Mouse (Mus musculus) MEL (cell line): ENCODE data around the gene Slc9a5. TPM values are rescaled to one million over a fixed set of nuclear protein-coding genes. Genes with fewer than 3 reads are reported as not detected.

Experiments used
- DNase-seq: peaks from one replicate; pipeline ENCODE4 v3.0.0; 2011; ENCODE audit warnings: low read depth, low spot score
- H3K27ac ChIP-seq: 2 replicates; pipeline ENCODE4 v1.5.1; 2012; ENCODE audit warnings: low read depth, mild to moderate bottlenecking, control low read depth, low read length, moderate library complexity; ENCODE audit not compliant: control insufficient read depth
- H3K27me3 ChIP-seq, 2 experiments: fragments of 150-350 bp in 1 of 2; sonication (generic) in 1 of 2; 2 replicates each; pipeline ENCODE4 v1.6.1; 2012; ENCODE audit warnings: low read length in 2 of 2, mild to moderate bottlenecking in 2 of 2, improper control_type of control experiment in 1 of 2, moderate library complexity in 1 of 2; ENCODE audit not compliant: insufficient read depth in 2 of 2, control insufficient read depth in 1 of 2
- H3K36me3 ChIP-seq, 2 experiments: 2 replicates each; pipeline ENCODE4 v1.6.1; 2012 to 2014; ENCODE audit warnings: low read length in 2 of 2, improper control_type of control experiment in 1 of 2, inconsistent platforms in 1 of 2, mild to moderate bottlenecking in 1 of 2; ENCODE audit not compliant: insufficient read depth in 2 of 2, control insufficient read depth in 1 of 2
- H3K4me1 ChIP-seq, 2 experiments: fragments of 150-350 bp in 1 of 2; sonication (generic) in 1 of 2; 2 replicates each; pipeline ENCODE4 v1.6.1; 2012; ENCODE audit warnings: low read length in 2 of 2, improper control_type of control experiment in 1 of 2, mild to moderate bottlenecking in 1 of 2; ENCODE audit not compliant: insufficient read depth in 2 of 2, control insufficient read depth in 1 of 2
- H3K4me3 ChIP-seq, 2 experiments: fragments of 150-350 bp in 1 of 2; sonication (generic) in 1 of 2; 2 replicates each; pipeline ENCODE4 v1.5.1; 2012; ENCODE audit warnings: low read depth in 2 of 2, low read length in 2 of 2, mild to moderate bottlenecking in 2 of 2, moderate library complexity in 2 of 2, control low read depth in 1 of 2, improper control_type of control experiment in 1 of 2; ENCODE audit not compliant: control insufficient read depth in 1 of 2, insufficient read depth in 1 of 2
- H3K79me2 ChIP-seq: 2 replicates; pipeline ENCODE4 v1.6.1; 2012; ENCODE audit warnings: mild to moderate bottlenecking, low read length, moderate library complexity; ENCODE audit not compliant: control insufficient read depth, poor library complexity, insufficient read depth
- H3K9ac ChIP-seq: 2 replicates; pipeline ENCODE4 v1.6.1; 2012; ENCODE audit warnings: low read depth, mild to moderate bottlenecking, control low read depth, low read length, moderate library complexity; ENCODE audit not compliant: control insufficient read depth, poor library complexity, severe bottlenecking
- H3K9me3 ChIP-seq: fragments of 150-350 bp; sonication (generic); replicated peaks from 2 replicates; pipeline ENCODE4 v1.6.1; 2012; ENCODE audit warnings: mild to moderate bottlenecking, low read length, improper control_type of control experiment, moderate library complexity; ENCODE audit not compliant: insufficient read depth
- BHLHE40 ChIP-seq: IDR thresholded peaks from 2 replicates; pipeline ENCODE4 v1.6.1; 2012; ENCODE audit warnings: low read depth, mild to moderate bottlenecking, inconsistent platforms, low read length, improper control_type of control experiment, borderline replicate concordance
- CHD2 ChIP-seq: IDR thresholded peaks from 2 replicates; pipeline ENCODE4 v1.6.1; 2011; ENCODE audit warnings: low read length, improper control_type of control experiment
- E2F4 ChIP-seq: IDR thresholded peaks from 2 replicates; pipeline ENCODE4 v1.6.1; 2011; ENCODE audit warnings: low read depth, low read length, improper control_type of control experiment, borderline replicate concordance
- ELF1 ChIP-seq: IDR thresholded peaks from 2 replicates; pipeline ENCODE4 v1.6.1; 2014; ENCODE audit warnings: low read depth, mild to moderate bottlenecking, inconsistent platforms, low read length, improper control_type of control experiment, moderate library complexity
- EP300 ChIP-seq, 2 experiments: IDR thresholded peaks; 2 replicates each; pipeline ENCODE4 v1.6.1; 2011; ENCODE audit warnings: improper control_type of control experiment in 2 of 2, low read length in 2 of 2, low read depth in 1 of 2, mild to moderate bottlenecking in 1 of 2
- ETS1 ChIP-seq: IDR thresholded peaks from 2 replicates; pipeline ENCODE4 v1.6.1; 2012; ENCODE audit warnings: low read depth, mild to moderate bottlenecking, inconsistent platforms, low read length, improper control_type of control experiment, moderate library complexity
- GATA1 ChIP-seq: IDR thresholded peaks from 2 replicates; pipeline ENCODE4 v1.6.1; 2011; ENCODE audit warnings: low read depth, low read length, improper control_type of control experiment
- HCFC1 ChIP-seq: IDR thresholded peaks from 2 replicates; pipeline ENCODE4 v1.6.1; 2012; ENCODE audit warnings: low read depth, mild to moderate bottlenecking, inconsistent platforms, low read length, improper control_type of control experiment, moderate library complexity
- KAT2A ChIP-seq: conservative IDR thresholded peaks from 2 replicates; pipeline ENCODE4 v1.6.1; 2012; ENCODE audit warnings: low read depth, low read length, improper control_type of control experiment, inconsistent platforms
- MAFK ChIP-seq: IDR thresholded peaks from 2 replicates; pipeline ENCODE4 v1.6.1; 2011; ENCODE audit warnings: low read depth, mild to moderate bottlenecking, low read length, improper control_type of control experiment, borderline replicate concordance
- MAX ChIP-seq: IDR thresholded peaks from 2 replicates; pipeline ENCODE4 v1.6.1; 2011; ENCODE audit warnings: low read length, improper control_type of control experiment
- MAZ ChIP-seq: IDR thresholded peaks from 2 replicates; pipeline ENCODE4 v1.6.1; 2012; ENCODE audit warnings: low read depth, mild to moderate bottlenecking, inconsistent platforms, low read length, improper control_type of control experiment
- MXI1 ChIP-seq: IDR thresholded peaks from 2 replicates; pipeline ENCODE4 v1.6.1; 2011; ENCODE audit warnings: mild to moderate bottlenecking, low read depth, low read length, improper control_type of control experiment
- MYB ChIP-seq: IDR thresholded peaks from 2 replicates; pipeline ENCODE4 v1.6.1; 2011; ENCODE audit warnings: mild to moderate bottlenecking, low read depth, low read length, improper control_type of control experiment
- MYC ChIP-seq: IDR thresholded peaks from 2 replicates; pipeline ENCODE4 v1.6.1; 2011; ENCODE audit warnings: low read depth, mild to moderate bottlenecking, low read length, improper control_type of control experiment, moderate library complexity
- NELFE ChIP-seq: IDR thresholded peaks from 2 replicates; pipeline ENCODE4 v1.6.1; 2011; ENCODE audit warnings: low read depth, low read length, improper control_type of control experiment
- NRF1 ChIP-seq: IDR thresholded peaks from 2 replicates; pipeline ENCODE4 v1.6.1; 2014; ENCODE audit warnings: low read depth, mild to moderate bottlenecking, inconsistent platforms, low read length, improper control_type of control experiment, moderate library complexity; ENCODE audit not compliant: poor library complexity, insufficient read depth, severe bottlenecking
- POLR2A ChIP-seq, 2 experiments: IDR thresholded peaks; 2 replicates each; pipeline ENCODE4 v1.6.1; 2011 to 2012; ENCODE audit warnings: low read length in 2 of 2, mild to moderate bottlenecking in 2 of 2, control low read depth in 1 of 2, improper control_type of control experiment in 1 of 2, low read depth in 1 of 2, moderate library complexity in 1 of 2; ENCODE audit not compliant: control insufficient read depth in 1 of 2, insufficient read depth in 1 of 2, poor library complexity in 1 of 2
- POLR2AphosphoS2 ChIP-seq: IDR thresholded peaks from 2 replicates; pipeline ENCODE4 v1.6.1; 2011; ENCODE audit warnings: low read length, improper control_type of control experiment
- RCOR1 ChIP-seq: IDR thresholded peaks from 2 replicates; pipeline ENCODE4 v1.6.1; 2012; ENCODE audit warnings: low read depth, mild to moderate bottlenecking, inconsistent platforms, low read length, improper control_type of control experiment
- SMC3 ChIP-seq: IDR thresholded peaks from 2 replicates; pipeline ENCODE4 v1.6.1; 2011; ENCODE audit warnings: low read depth, low read length, improper control_type of control experiment
- TAL1 ChIP-seq: IDR thresholded peaks from 2 replicates; pipeline ENCODE4 v1.6.1; 2012; ENCODE audit warnings: mild to moderate bottlenecking, inconsistent platforms, low read length, moderate library complexity, mixed read lengths
- TBP ChIP-seq: IDR thresholded peaks from 2 replicates; pipeline ENCODE4 v1.8.0; 2011; ENCODE audit warnings: low read depth, low read length, improper control_type of control experiment
- TCF12 ChIP-seq: IDR thresholded peaks from 2 replicates; pipeline ENCODE4 v1.6.1; 2014; ENCODE audit warnings: low read depth, mild to moderate bottlenecking, inconsistent platforms, low read length, improper control_type of control experiment, moderate library complexity
- USF1 ChIP-seq: IDR thresholded peaks from 2 replicates; pipeline ENCODE4 v1.6.1; 2014; ENCODE audit warnings: low read depth, mild to moderate bottlenecking, inconsistent platforms, low read length, improper control_type of control experiment, moderate library complexity
- ZC3H11A ChIP-seq: IDR thresholded peaks from 2 replicates; pipeline ENCODE4 v1.6.1; 2012; ENCODE audit warnings: low read depth, mild to moderate bottlenecking, inconsistent platforms, low read length, improper control_type of control experiment
- ZKSCAN1 ChIP-seq: IDR thresholded peaks from 2 replicates; pipeline ENCODE4 v1.6.1; 2012; ENCODE audit warnings: low read depth, mild to moderate bottlenecking, inconsistent platforms, low read length, improper control_type of control experiment, moderate library complexity
- ZMIZ1 ChIP-seq: IDR thresholded peaks from 2 replicates; pipeline ENCODE4 v1.6.1; 2012; ENCODE audit warnings: low read depth, mild to moderate bottlenecking, inconsistent platforms, low read length, improper control_type of control experiment, moderate library complexity
- polyA plus RNA-seq, 2 experiments: library from polyadenylated mRNA; stranded (reverse) in 1 of 2; unstranded in 1 of 2; fragments of >175 nt in 1 of 2; fragments of >200 nt in 1 of 2; gene quantifications; 2 replicates each; pipeline versions ENCODE4 v1.2.1 to v1.2.4; 2012; ENCODE audit warnings: low replicate concordance in 2 of 2, low read depth in 1 of 2; ENCODE audit not compliant: insufficient read length in 2 of 2, insufficient read depth in 1 of 2, missing spikeins in 1 of 2
- total RNA-seq: library from RNA; depleted of rRNA; stranded (reverse); fragments of 300-350 nt; gene quantifications from 2 replicates; pipeline ENCODE4 v1.2.3, GENCODE M21; 2012

Slc9a5 gene
- total and polyA plus RNA-seq, 3 experiments, result 0.12 to 1.9 TPM; not detected in 1

GRCm38 (mm10) chr8:105336373-105337130, 12.1 kb upstream of the Slc9a5 start:
- H3K79me2 ChIP-seq, result no peaks in the 10 kb centered on the region
- no peak overlapping the region for H3K9ac ChIP-seq
- H3K36me3 ChIP-seq, result peaks cover 0 to 27% of the 10 kb centered on the region in 2 experiments; a peak in 2 of 4 replicates
- H3K4me1 ChIP-seq, result peaks cover 15 to 35% of the 10 kb centered on the region in 2 experiments; a peak in 3 of 4 replicates
- TF ChIP-seq ZMIZ1 (no peak), POLR2AphosphoS2 (peak; percentile 16; the same call in 1 of the 2 replicates)
- no peak overlapping the region for H3K4me3 ChIP-seq
- peak; percentile 12 for DNase-seq
- H3K9me3 ChIP-seq, result no peaks in the 10 kb centered on the region
- H3K27ac ChIP-seq, result no peak overlapping the region
- no peaks in the 10 kb centered on the region for H3K27me3 ChIP-seq

- Histone ChIP-seq H3K27me3 (no peaks in the 10 kb centered on the region), H3K4me1 (peaks cover 17 to 49% of the 10 kb centered on the region in 2 experiments), H3K79me2 (no peaks in the 10 kb centered on the region), H3K9me3 (no peaks in the 10 kb centered on the region), H3K4me3 (peak overlapping the region; percentile 15 to 28), H3K27ac (peak overlapping the region; percentile 84), H3K9ac (peak overlapping the region; percentile 52), H3K36me3 (peaks cover 0 to 38% of the 10 kb centered on the region in 2 experiments; a peak in 2 of 4 replicates)
- TF ChIP-seq TBP (peak; percentile 47; the same call in 1 of the 2 replicates), NRF1 (no peak), EP300 (IDR thresholded peaks at IDR 0.05; ENCODE audit: low read depth in 1 of 2, low read length in 2 of 2) (peak; percentile 83 to 85), MYC (0 out of 2 replicates have a peak, but pooled peaks have one; percentile 62), MAX (peak; percentile 46), ELF1 (peak; percentile 80), TAL1 (0 out of 2 replicates have a peak, but pooled peaks have one; percentile 29), GATA1 (peak; percentile 83), CHD2 (peak; percentile 54), SMC3 (no peak), ZC3H11A (0 out of 2 replicates have a peak, but pooled peaks have one; percentile 6), HCFC1 (peak; percentile 55; the same call in 1 of the 2 replicates), MAZ (no peak; the same call in 1 of the 2 replicates), POLR2A (IDR thresholded peaks at IDR 0.05; ENCODE audit: control insufficient read depth in 1 of 2, insufficient read depth in 1 of 2, low read depth in 1 of 2, low read length in 2 of 2, poor library complexity in 1 of 2) (peak in 1 of 2 experiments; percentile 48; a peak in 1 of 4 replicates), RCOR1 (peak; percentile 89), TCF12 (peak; percentile 65; the same call in 1 of the 2 replicates), ETS1 (peak; percentile 84), MXI1 (peak; percentile 68), NELFE (no peak), ZKSCAN1 (no peak), MYB (peak; percentile 78), KAT2A (no peak), E2F4 (no peak), USF1 (0 out of 2 replicates have a peak, but pooled peaks have one; percentile 3), MAFK (0 out of 2 replicates have a peak, but pooled peaks have one; percentile 38), ZMIZ1 (no peak), BHLHE40 (peak; percentile 46; the same call in 1 of the 2 replicates)
- DNase-seq, result peak; percentile 82
Measured at GRCm38 (mm10) chr8:105338992-105339391, 9.7 kb upstream of the Slc9a5 start.
